Mouse (Mus musculus): Measurements from ENCODE around the gene Dync1li1. TPM values are rescaled to one million over a fixed set of nuclear protein-coding genes. Genes with fewer than 3 reads are reported as not detected.

Dync1li1 gene
- polyA plus RNA-seq, 2 experiments from 2014 or later, result 45.1 to 46.5 TPM

DNA sequence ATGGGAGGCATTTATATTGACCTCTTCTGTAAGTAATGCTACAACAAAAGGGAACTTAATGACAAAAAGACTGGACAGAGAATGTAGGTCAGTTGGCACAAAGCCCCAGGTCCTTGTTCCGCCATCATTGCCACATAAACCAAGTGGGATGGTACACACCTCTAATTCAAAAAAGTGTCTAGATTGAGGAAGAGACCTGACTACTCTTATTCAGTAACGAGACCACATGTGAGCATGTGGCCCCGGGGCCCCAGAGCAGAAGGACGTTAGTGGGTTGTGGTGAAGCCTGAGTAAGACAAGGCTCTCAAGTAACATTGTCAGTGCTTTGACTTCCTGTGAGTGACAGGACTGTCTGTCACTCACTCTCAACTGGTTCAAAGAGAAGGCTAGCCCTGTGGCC lies 81.6 kb downstream of the Dync1li1 start:
- ATAC-seq, result peak; percentile 87

DNA sequence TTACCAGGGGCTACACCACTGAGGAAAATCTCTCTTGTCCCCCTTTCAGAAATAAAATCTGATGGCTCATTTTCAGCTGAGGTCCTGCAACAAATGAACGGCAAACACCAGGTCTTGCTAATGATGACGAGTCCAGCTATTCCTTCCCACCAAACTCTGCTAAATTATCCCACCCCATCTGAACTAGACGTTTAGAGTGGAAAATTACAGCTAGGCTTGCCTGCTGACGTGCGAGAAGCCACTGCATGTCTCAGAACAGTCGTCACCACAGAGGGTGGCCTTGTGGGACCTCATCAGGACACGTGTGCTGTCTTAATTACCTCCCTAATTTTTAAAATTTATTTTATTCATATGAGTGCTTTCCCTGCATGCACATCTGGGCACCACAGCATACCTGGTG lies 83.0 kb downstream of the Dync1li1 start:
- ATAC-seq, result no peak

Other genes with a start within 250 kb of the Dync1li1 start
- 10 to 100 TPM; 27.8 to 29.8 TPM for gene Ccr4, start 183.9 kb upstream of the Dync1li1 start, polyA plus RNA-seq (2017; shearing (Covaris generic))
- gene C130032M10Rik, start 173.1 kb upstream of the Dync1li1 start, polyA plus RNA-seq (2017; shearing (Covaris generic)), result not detected
- gene Trim71, start 124.4 kb upstream of the Dync1li1 start, polyA plus RNA-seq (2017; shearing (Covaris generic)), result not detected
- gene Cnot10, start 48.6 kb upstream of the Dync1li1 start, polyA plus RNA-seq (2017; shearing (Covaris generic)), result 10 to 100 TPM; 23.9 to 24.1 TPM
- 10 to 100 TPM; 74.0 to 81.7 TPM for gene Cmtm6, start 42.3 kb downstream of the Dync1li1 start, polyA plus RNA-seq (2017; shearing (Covaris generic))
- gene Cmtm7, start 93.1 kb downstream of the Dync1li1 start, polyA plus RNA-seq (2017; shearing (Covaris generic)), result 10 to 100 TPM; 78.3 to 83.4 TPM
- gene Cmtm8, start 155.4 kb downstream of the Dync1li1 start, polyA plus RNA-seq (2017; shearing (Covaris generic)), result not detected
- gene Gpd1l, start 245.2 kb downstream of the Dync1li1 start, polyA plus RNA-seq (2017; shearing (Covaris generic)), result 10 to 100 TPM; 17.5 to 26.8 TPM

Data from CD4-positive, CD25-positive, alpha-beta regulatory T cell, adult 4 months (primary cell).